Mouse (Mus musculus) forebrain, embryonic 16.5 days (tissue): ENCODE measurements around the gene Mfsd8. TPM values are rescaled to one million over a fixed set of nuclear protein-coding genes. Genes with fewer than 3 reads are reported as not detected.
"Not testable (repeated sequence)": the region's sequence is repeated elsewhere in the genome, so short reads cannot be mapped to it uniquely, and the experiment has no call there.

Experiments
- ATAC-seq: fragments of 200-750 bp; cut with Nextera tagmentation; 2 replicates; pipeline ENCODE4 v1.8.0; 2017; ENCODE audit warnings: mild to moderate bottlenecking, moderate library complexity
- H3K27ac ChIP-seq: fragments of 300-500 bp; sonication (generic); 2 replicates; pipeline ENCODE4 v1.5.1; 2014; ENCODE audit warnings: low read length, control low read depth
- H3K27me3 ChIP-seq: fragments of 300-500 bp; sonication (generic); replicated peaks from 2 replicates; pipeline ENCODE4 v1.6.1; 2014; ENCODE audit warnings: low read length; ENCODE audit not compliant: control insufficient read depth, insufficient read depth
- H3K36me3 ChIP-seq: fragments of 300-500 bp; sonication (generic); 2 replicates; pipeline ENCODE4 v1.6.1; 2014; ENCODE audit not compliant: control insufficient read depth, insufficient read depth
- H3K4me1 ChIP-seq: fragments of 300-500 bp; sonication (generic); replicated peaks from 2 replicates; pipeline ENCODE4 v1.6.1; 2014; ENCODE audit warnings: low read length; ENCODE audit not compliant: control insufficient read depth, insufficient read depth
- H3K4me2 ChIP-seq: fragments of 300-500 bp; sonication (generic); 2 replicates; pipeline ENCODE4 v1.6.1; 2014; ENCODE audit warnings: mild to moderate bottlenecking, low read length, control low read depth
- H3K4me3 ChIP-seq: fragments of 300-500 bp; sonication (generic); replicated peaks from 2 replicates; pipeline ENCODE4 v1.5.1; 2014; ENCODE audit warnings: mild to moderate bottlenecking, low read length, control low read depth
- H3K9ac ChIP-seq: fragments of 300-500 bp; sonication (generic); replicated peaks from 2 replicates; pipeline ENCODE4 v1.6.1; 2014; ENCODE audit warnings: low read depth, low read length, control low read depth
- H3K9me3 ChIP-seq: fragments of 300-500 bp; sonication (generic); 2 replicates; pipeline ENCODE4 v1.6.1; 2016; ENCODE audit warnings: low read length; ENCODE audit not compliant: control insufficient read depth
- WGBS: fragments of 180-500 bp; shearing (Covaris S2); extraction: QIAGEN DNeasy Blood & Tissue Kit; methylation state at CpG from one replicate; pipeline ENCODE4 v1.1.7; 2014; 5-methylcytosine and 5-hydroxymethylcytosine counted together
- polyA plus RNA-seq: library from polyadenylated mRNA; unstranded; fragments of >200 nt; fragmentation: Nextera tagmentation; extraction: Ambion mirVana; gene quantifications from 2 replicates; pipeline ENCODE4 v1.2.1, GENCODE M21; 2015

Gene Mfsd8
- 26.2 and 30.0 TPM in 2 replicates for polyA plus RNA-seq

GRCm38 (mm10) chr3:40846473-40846956, at the start of gene Mfsd8:
Gene Mfsd8, minus strand, starts transcription at chr3:40846886.
- H3K27ac ChIP-seq: peak within 1 kb of the TSS; percentile 75
- under 1% methylated on average over 38 of the region's 39 CpGs for WGBS
- peak within 1 kb of the TSS; percentile 67 for H3K9ac ChIP-seq
- H3K36me3 ChIP-seq, H3K27me3 ChIP-seq, H3K4me1 ChIP-seq, H3K9me3 ChIP-seq: not testable (repeated sequence)
- H3K4me3 ChIP-seq: peak within 1 kb of the TSS; percentile 57
- H3K4me2 ChIP-seq: peak within 1 kb of the TSS; percentile 68
- ATAC-seq: peak; percentile 99

- Histone ChIP-seq H3K9ac (peak overlapping the region; percentile 71), H3K4me2 (peak overlapping the region; percentile 69), H3K4me3 (peak overlapping the region; percentile 56), H3K27ac (0 out of 2 replicates have a peak overlapping the region, but pooled peaks have one; percentile 23)
- WGBS: under 1% methylated on average over 19 of the region's 24 CpGs
- H3K4me1 ChIP-seq, H3K36me3 ChIP-seq, H3K27me3 ChIP-seq, H3K9me3 ChIP-seq: not testable (repeated sequence)
- peak; percentile 73 for ATAC-seq
Measured at GRCm38 (mm10) chr3:40894336-40894735, 47.6 kb upstream of the Mfsd8 start.

GRCm38 (mm10) chr3:40893816-40894258, 47.2 kb upstream of the Mfsd8 start:
- H3K4me1 ChIP-seq, H3K36me3 ChIP-seq, H3K27me3 ChIP-seq, H3K9me3 ChIP-seq: not testable (repeated sequence)
- Histone ChIP-seq H3K4me3 (peak overlapping the region; percentile 56), H3K9ac (peak overlapping the region; percentile 70), H3K27ac (peak overlapping the region; percentile 53), H3K4me2 (peak overlapping the region; percentile 61)
- 0% methylated on average over 38 of the region's 38 CpGs for WGBS
- peak; percentile 100 for ATAC-seq

- not testable (repeated sequence) for H3K9me3 ChIP-seq, H3K4me1 ChIP-seq, H3K9ac ChIP-seq, H3K4me3 ChIP-seq, H3K27ac ChIP-seq, ATAC-seq, H3K27me3 ChIP-seq, H3K36me3 ChIP-seq, H3K4me2 ChIP-seq
- 95% methylated on average over 3 of the region's 3 CpGs for WGBS
Measured at GRCm38 (mm10) chr3:40853123-40853738, 6.5 kb upstream of the Mfsd8 start.

GRCm38 (mm10) chr3:40847936-40848335, 1.2 kb upstream of the Mfsd8 start:
- not testable (repeated sequence) for H3K9ac ChIP-seq, H3K4me2 ChIP-seq, ATAC-seq, H3K9me3 ChIP-seq, H3K4me1 ChIP-seq, H3K4me3 ChIP-seq, H3K36me3 ChIP-seq, H3K27ac ChIP-seq, H3K27me3 ChIP-seq
- WGBS: 92% methylated on average over 2 of the region's 2 CpGs

GRCm38 (mm10) chr3:40847018-40847417, 332 bp upstream of the Mfsd8 start:
- H3K27ac ChIP-seq, H3K9me3 ChIP-seq, ATAC-seq, H3K4me1 ChIP-seq, H3K36me3 ChIP-seq, H3K27me3 ChIP-seq: not testable (repeated sequence)
- Histone ChIP-seq H3K4me2 (peak overlapping the region; percentile 68), H3K4me3 (peak overlapping the region; percentile 57), H3K9ac (peak overlapping the region; percentile 67)
- under 1% methylated on average over 12 of the region's 21 CpGs for WGBS

GRCm38 (mm10) chr3:40846957-40847017, 101 bp upstream of the Mfsd8 start, which contains the start of gene Abhd18:
Gene Abhd18, plus strand, starts transcription at chr3:40846970.
- H3K36me3 ChIP-seq, ATAC-seq, H3K9me3 ChIP-seq, H3K4me1 ChIP-seq, H3K27me3 ChIP-seq: not testable (repeated sequence)
- peak within 1 kb of the TSS; percentile 57 for H3K4me3 ChIP-seq
- WGBS: 0% methylated on average over 2 of the region's 4 CpGs
- H3K9ac ChIP-seq: peak within 1 kb of the TSS; percentile 67
- H3K27ac ChIP-seq: peak within 1 kb of the TSS; percentile 75
- peak within 1 kb of the TSS; percentile 68 for H3K4me2 ChIP-seq

GRCm38 (mm10) chr3:40845521-40845920, 1.2 kb downstream of the Mfsd8 start:
- not testable (repeated sequence) for H3K36me3 ChIP-seq, ATAC-seq, H3K4me1 ChIP-seq, H3K27me3 ChIP-seq, H3K9me3 ChIP-seq, H3K9ac ChIP-seq, H3K27ac ChIP-seq
- peak overlapping the region; percentile 33 for H3K4me3 ChIP-seq
- H3K4me2 ChIP-seq: peak overlapping the region; percentile 68
- 66% methylated on average over 5 of the region's 6 CpGs for WGBS

- no peak overlapping the region for H3K27ac ChIP-seq
- no peaks in the 10 kb centered on the region for H3K9me3 ChIP-seq
- peaks cover 11% of the 10 kb centered on the region for H3K36me3 ChIP-seq
- H3K4me1 ChIP-seq: no peaks in the 10 kb centered on the region
- H3K4me3 ChIP-seq: no peak overlapping the region
- H3K9ac ChIP-seq: no peak overlapping the region
- H3K4me2 ChIP-seq: no peak overlapping the region
- H3K27me3 ChIP-seq: no peaks in the 10 kb centered on the region
- WGBS: 87% methylated on average over 2 of the region's 2 CpGs
- ATAC-seq: no peak
Measured at GRCm38 (mm10) chr3:40813275-40813674, 33.4 kb downstream of the Mfsd8 start.

- Histone ChIP-seq H3K9ac (no peak overlapping the region), H3K4me2 (no peak overlapping the region), H3K9me3 (no peaks in the 10 kb centered on the region), H3K27me3 (no peaks in the 10 kb centered on the region), H3K4me1 (no peaks in the 10 kb centered on the region), H3K4me3 (no peak overlapping the region), H3K27ac (no peak overlapping the region), H3K36me3 (peaks cover 10% of the 10 kb centered on the region)
- WGBS: 45% methylated on average over 2 of the region's 2 CpGs
- peak; percentile 68; the same call in 1 of the 2 replicates for ATAC-seq
Measured at GRCm38 (mm10) chr3:40809894-40810293, 36.8 kb downstream of the Mfsd8 start.
